Mouse (Mus musculus) forelimb bud, embryonic 11.5 days (tissue): Measurements from ENCODE around the gene Gtf2f1.
A peak's percentile ranks its signal among the peaks of the same experiment; 100 is the strongest.

Source experiments
- DNase-seq: peaks from one replicate; pipeline ENCODE4 v3.0.0-alpha.2; 2012; ENCODE audit warnings: low read depth, low spot score

Gtf2f1 gene

DNA sequence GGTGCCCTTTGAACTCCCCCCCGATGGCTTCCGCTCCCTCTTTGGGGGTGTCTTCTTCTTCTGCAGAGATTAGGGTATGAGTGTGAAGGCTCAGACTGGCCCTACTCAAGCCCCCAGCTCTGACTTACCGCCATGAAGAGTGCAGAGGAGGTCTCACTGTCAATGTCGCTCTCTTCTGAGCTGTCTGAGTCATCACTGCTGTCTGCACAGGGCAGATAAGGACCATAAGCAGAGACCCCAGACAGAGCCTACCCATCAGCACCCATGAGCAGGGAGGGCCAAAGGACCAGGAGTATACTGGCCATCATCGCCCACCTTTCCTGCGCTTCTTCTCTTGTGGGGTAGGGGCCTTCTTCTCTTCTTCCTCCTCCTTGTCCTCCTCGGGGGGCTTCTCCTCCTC lies 7.1 kb downstream of the Gtf2f1 start:
- DNase-seq: no peak

DNA sequence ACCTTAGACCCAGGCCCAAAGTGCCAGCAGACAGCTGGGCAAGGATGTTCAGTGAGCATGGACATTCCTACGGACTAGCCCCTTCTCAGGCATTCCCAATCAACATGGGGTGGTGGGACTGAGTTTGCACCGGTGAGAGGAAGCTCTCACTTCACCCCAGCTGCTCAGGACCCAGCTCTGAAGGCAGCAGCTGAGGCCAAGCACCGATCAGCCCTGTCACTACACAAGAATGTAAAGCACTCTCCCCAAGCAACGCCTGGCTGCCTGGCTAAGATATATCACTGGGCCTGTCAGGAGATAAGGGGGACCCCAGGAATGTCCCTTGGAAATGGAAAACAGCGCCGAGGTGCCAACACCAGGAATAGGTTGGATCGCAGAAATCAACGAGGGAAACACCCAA lies 9.9 kb downstream of the Gtf2f1 start:
- DNase-seq: no peak

DNA sequence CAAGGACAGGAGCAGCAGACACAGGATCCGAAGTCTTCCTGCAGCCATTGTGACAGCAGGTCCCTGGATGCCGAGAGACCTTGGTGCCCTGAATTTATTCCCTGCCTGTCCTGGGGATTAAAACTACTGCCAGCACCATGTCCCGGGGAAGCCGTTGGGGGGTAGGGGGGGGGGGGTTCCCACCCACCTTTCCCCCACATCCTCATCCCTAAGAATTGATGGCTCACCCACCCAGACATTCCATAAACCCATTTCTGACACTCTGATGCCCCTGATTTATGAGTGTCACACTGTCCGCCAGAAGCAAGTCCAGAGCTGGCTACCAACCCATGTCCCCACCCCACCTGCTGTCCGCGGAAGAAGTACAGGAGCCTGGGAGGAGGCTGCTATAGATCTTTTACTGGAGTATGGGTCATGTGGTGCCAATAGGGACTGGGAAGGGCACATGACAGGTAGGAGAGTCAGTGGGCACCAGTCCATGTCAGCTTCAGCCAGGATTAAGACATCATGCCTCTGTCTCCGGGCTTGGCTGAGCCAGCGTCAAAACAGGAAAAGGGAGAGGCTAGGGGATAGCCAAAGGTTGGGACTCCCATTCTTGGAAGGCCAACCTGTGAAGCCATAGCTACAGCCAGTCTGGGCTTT lies 11.0 kb downstream of the Gtf2f1 start, which contains the start of gene Pspn:
Gene Pspn, minus strand, starts transcription at position 51 of the 642 bp plus-strand sequence.
- no peak for DNase-seq

DNA sequence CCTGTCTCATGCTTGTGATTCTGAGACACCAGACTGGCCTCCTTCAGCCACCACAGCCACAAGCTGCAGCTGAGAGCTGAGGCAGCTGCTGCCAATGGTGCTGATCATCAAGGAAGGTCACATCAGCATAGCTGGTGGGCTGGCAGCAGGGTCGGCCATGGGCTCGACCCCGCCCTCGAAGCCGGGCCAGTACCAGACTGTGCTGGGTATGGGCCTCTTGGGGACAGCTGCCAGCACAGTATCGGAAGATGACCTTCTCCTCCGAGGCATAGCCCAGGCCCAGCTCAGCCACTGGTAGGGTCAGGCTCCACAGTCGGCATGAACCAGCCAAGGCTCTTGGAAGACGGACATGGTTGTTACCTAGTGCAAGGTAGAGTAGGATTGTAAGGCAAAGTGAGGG lies 11.7 kb downstream of the Gtf2f1 start:
- DNase-seq: no peak

DNA sequence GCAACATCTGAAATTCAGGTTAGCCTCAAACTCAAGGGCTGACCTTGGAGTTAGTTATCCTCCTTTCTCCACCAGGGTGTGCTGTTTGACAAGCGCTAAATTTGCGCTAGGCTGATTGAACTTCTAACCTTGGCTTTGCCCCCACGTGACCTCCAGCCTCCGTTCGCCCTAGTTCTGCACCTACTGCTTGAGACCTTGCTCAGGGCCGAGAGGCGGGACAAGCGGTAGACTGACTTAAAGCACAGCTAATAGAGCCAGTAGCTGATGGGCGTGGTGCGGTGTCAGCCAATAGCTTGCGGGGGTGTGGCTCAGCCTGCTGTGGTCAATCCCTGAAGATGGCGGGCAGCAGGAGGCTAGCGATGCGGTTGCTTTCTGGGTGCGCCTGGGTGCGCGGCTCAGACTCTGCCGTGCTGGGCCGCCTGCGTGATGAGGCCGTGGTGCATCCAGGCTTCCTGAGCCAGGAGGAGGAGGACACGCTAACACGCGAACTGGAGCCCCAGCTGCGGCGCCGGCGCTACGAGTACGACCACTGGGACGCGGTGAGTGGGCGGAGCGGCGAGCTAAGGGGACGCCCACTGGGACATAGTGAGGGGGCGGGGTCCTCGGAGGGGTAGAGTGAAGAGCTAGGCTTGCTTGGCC lies 13.9 kb downstream of the Gtf2f1 start, which contains the start of gene Alkbh7:
Gene Alkbh7, plus strand, starts transcription at position 311 of the 639 bp plus-strand sequence.
- DNase-seq: peak; percentile 97

DNA sequence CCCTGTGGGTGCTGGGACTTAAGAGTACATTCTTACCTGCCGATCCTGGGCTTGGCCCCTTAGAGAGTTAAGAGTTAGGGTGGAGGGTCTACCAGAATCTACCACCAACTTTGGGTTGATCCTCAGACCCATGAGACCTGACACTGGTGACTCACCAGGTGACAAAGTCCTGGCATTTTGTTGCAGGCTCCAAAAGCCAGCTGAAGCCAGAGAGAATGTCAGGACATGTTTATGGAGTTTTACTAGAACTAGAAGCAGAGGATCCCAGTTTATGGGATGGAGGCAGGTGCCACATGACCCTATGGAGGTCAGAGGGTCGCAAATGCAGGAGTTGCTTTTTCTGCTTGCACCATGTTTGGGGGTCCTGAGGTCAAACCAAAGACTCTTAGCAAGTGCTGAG lies 14.6 kb downstream of the Gtf2f1 start:
- no peak for DNase-seq

DNA sequence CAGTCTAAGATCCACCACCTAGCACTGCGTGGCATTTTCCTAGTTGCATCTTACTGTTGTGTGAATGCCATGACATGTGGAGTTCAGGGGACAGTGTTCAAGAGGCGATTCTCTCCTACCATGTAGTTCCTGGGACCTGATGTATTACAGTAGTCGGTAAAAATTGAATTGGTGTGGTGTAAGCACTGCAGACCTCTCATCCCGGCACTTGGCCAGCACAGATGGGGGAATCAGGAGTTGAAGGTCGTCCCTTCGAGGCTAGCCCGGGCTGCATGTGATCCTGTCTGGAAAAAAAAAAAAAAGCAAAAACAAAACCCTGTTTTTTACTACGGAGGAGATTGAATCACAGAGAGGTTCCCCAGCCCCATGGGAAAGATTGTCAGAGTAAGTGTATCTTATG lies 16.0 kb downstream of the Gtf2f1 start:
- DNase-seq: no peak

DNA sequence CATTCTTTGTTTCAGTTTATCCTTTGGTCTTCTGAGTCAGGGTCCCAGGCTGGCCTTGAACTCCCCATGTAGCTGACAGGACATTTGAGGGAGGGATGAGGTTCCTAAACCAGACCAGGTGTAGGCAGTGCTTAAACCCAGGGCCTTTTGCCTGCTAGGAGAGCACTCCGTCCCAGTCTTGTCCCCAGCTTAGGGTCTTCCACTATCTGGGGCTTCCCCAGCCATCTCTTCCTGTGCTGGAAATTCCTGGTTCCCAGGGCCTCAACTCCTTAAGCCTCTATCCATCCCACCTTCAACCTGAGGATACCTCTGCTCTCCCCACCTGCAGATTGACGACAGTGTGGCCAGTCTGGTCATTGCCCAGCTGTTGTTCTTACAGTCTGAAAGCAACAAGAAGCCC lies 20.1 kb downstream of the Gtf2f1 start:
- DNase-seq: no peak

DNA sequence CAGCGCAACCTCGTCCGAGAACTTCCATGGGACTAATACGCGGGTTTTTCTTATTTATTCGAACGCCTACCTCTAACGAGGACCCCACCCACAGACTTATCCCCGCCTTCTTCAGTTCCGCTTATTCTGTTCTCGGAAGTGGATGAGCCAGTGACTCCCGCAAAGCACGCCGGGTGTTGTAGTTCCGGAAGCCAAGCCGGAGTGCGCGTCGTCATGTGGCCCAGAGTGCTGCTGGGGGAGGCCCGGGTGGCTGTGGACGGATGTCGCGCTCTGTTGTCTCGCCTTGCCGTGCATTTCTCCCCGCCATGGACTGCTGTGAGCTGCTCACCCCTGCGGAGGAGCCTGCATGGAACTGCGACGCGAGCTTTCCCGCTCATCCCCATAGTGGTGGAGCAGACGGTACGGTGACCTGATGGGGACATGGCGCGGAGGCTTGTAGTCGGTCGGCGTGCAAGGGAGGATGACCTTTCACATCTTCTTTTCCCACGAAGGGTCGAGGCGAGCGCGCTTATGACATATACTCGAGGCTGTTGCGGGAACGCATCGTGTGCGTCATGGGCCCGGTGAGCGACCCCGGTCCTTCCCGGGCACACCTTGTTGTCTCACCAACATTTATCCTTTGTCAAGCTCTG lies 20.9 kb downstream of the Gtf2f1 start, which contains the start of gene Clpp:
Gene Clpp, plus strand, starts transcription at position 191 of the 632 bp plus-strand sequence.
- DNase-seq: peak; percentile 93

DNA sequence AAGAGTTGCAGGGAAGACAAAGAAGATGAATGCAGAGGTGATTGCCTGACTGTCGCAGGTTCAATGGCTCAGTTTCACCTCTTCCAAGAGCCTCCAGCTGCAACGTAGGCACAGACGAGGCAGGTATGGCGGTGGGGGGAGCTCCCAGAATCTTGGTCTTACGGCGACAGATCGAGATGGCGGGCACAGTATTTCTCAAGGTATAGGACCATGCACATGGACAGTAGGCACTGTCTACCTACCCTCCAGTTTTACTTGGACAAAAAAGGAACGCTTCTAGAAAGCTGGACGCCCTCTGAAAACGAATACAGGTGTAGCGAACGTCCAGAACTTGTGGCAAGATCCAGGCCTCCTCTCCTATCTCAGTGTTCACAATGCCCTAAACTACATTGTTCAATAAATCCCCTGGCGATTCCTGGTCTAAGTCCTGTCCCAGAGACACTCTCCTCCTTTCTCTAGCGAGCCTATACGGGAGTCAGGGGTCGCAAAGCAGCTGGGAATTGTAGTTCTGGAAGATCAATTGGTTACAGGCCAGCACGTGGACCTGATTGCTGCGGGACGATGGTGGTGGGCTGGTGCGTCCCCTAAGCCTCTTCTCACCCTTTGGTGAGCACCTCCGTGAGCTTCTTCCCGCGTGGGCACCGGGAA lies 21.5 kb downstream of the Gtf2f1 start:
- DNase-seq: peak; percentile 86

DNA sequence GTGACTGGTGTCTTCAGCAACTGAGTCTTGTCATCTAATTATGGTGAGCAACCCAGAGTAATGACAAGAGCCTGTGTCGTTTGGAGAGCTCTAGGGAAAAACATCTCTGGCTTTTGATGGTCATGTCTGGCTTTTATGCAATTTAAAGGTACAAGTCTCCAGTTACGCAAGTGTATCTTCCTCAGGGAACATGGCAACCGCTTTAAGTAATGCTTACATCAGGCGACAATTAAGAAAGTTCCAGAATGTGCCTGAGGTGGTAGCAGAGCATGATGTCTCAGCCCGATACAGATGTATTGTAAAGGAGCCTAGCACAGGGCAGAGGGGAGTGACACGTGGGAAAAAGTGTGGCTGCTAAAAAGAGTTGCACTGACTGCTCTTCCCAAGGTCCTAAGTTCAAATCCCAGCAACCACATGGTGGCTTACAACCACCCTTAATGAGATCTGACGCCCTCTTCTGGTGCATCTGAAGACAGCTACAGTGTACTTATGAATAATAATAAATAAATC lies 22.1 kb downstream of the Gtf2f1 start:
- DNase-seq: no peak

DNA sequence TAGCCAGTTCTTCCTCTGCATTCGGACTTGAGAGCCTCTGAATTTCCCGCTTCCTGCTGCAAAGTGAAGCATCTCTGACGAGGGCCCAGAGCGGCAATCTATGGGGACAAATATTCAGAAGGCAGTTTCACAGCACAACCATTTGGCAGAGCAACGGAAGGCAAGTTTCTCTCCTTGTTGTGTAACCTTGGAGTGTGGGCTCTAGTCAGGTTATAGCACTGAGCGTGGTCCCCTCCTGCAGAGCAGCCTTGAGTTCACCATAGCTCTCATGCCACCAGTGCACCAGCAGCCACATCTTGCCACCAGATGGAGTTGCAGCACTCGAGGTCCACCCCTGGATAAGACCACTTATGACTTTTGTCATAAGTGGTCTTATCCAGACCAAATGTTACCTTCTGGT lies 22.6 kb downstream of the Gtf2f1 start:
- DNase-seq: no peak

DNA sequence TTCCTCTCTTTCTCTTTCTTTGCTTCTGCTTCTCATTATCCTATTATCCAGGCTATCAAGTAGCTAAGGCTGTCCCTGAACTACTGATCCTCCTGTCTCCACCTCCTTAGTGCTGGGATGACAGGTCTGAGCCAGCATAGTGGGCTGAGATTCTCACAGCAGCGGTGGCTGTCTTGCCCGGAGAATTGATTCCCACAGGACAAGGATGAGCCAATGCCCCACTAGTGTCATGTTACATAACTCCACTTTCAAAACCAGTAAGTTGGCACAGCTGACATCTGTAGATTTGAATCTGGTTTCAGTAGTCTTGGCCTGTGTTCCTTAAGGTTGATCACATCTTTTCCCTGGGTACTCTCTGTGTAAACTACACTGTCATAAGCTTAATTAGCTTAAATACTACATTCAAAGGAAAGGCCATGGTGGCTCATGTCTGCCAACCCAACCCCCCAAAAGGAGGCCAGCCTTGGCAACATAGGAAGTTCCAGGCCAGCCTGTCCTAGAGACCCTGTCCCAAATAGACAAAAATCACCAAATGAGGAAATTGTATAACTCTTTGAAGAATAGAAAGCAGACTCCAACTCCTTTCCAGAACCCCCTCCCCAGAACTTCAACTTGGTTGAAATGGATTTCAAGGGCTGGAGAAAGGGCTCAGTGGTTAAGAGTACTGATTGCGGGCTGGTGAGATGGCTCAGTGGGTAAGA lies 24.8 kb downstream of the Gtf2f1 start:
- DNase-seq: no peak

DNA sequence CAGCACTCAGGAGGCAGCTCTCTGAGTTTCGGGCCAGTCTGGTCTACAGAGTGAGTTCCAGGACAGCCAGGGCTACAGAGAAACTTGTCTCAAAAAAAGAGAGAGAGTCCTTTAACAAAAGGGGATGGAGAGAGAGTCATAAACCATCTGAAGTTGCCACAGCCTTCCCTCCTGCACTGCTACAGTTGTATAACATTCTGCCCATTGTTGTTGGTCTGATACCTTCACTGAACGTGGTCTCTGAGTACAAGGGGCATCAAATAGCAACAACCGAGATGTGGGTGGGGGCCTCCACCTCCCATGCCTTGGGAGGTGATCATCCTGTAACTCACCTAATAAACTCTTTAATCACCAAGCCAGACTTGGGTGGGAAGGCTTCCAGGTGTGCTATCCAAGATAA lies 25.4 kb downstream of the Gtf2f1 start:
- no peak for DNase-seq

DNA sequence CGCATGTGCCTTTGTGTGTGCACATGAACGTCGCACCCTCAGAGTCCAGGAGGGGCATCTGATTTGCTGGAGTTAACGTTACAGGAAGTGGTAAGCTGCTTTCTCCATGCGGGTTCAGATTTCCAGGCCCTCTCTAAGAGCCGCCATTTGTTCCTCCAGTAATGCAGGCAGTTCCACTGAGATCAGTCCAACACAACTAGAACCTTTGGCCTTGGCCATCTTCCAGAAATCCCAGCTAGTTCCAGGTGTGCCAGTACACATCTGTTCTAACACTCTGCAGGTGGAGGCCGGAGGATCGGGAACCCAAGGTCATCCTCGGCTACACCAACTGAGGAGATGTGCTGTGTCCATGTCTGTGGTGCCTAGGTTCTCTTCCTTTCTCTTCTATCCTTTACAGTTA lies 26.2 kb downstream of the Gtf2f1 start:
- DNase-seq: no peak

DNA sequence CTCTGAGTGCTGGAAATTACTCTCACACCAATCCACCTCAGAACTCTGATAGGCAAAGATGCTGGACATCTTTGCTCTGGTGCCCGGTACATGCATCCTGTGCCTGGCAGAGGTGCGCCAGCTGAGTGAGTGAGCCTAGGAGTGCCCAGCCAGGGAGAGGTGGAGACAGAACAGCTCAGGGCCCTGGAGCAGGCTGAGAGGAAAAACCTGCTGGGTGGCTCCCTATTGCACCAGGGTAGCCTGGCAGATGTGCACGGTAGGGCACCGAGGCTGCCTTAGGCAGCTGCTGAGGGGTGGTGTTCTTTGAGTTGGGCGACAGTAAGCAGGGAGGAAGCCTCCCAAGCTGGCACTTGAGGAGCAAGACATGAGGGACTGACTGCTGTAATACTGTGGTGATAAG lies 29.1 kb downstream of the Gtf2f1 start, which contains the start of gene Acer1:
Gene Acer1, minus strand, starts transcription at position 114 of the 400 bp plus-strand sequence.
- no peak for DNase-seq

DNA sequence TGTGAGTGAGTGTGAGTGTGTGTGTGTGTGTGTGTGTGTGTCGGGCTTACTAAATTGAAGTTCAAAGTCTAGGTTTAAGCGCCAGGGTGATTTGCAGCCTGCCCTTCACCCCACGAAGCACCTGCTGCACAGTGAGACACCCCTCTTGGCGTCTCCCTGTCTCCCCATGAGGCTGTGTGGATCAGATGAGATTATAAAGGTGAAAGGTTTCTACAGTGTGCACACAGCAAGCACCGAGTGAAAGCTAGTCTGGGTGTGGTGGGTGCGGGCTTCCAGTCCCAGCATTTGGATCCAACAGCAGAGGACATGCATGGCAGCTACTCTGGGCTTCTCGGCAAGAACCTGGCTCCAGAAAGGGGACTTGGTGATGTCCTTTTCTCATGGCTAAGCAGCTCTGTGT lies 30.0 kb downstream of the Gtf2f1 start:
- no peak for DNase-seq

DNA sequence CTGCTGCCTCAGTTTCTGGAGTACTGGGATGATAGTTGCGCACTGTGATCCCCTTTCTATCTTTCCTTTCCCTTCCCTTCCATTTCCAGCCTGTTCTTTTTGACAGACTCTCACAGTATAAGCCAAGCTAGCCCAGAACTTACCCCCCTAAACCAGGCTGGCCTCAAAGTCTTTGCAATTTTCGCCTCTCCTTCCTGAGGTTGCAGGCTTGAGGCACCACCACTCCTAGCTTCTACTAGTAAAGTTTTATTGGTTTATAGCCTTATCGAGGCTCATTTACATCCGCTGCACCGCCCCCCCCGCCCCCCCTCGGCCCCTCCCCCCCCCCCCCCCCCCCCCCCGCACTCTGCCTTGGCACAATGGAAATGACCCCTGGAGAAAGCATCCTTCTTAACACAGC lies 31.6 kb downstream of the Gtf2f1 start:
- DNase-seq: no peak

DNA sequence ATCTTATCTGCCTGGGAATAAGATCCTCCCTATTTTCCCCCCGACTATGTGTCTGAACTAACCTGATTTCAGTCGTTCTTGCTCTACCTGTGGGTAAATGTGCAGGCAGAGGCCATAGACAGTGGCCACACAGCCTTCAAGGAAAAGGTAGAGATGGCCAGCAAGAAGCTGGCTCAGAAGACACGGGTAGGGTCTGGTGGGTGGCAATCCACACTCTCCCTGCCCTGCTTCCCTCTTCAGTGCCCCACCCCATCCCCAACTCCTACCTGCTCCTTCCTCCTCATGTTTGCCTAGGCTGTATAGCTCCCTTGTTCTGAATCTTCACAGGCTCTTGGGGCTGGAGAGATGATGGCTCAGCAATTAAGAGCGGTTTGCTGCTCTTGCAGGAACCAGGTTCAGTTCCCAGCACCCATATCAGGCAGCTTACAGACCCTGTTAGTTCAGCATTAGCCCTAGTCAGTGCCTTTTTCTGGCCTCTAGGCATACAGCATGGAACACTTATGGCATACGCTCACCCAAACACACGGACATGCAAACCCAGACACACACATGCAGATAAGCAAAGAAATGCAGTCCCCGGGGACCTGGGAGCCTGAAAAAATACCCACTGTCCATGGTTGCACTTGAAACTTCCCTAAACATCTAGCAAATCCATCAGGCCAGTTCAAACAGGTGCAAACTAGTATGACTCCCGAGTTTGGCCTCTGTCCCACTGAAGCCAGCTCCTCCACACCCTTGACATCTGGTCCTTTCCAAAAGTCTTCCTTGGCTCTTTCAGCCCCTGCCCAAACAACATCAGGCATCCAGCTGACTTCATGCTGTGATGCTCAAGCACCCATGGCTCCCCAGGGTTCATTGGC lies 34.3 kb downstream of the Gtf2f1 start:
- DNase-seq: no peak

DNA sequence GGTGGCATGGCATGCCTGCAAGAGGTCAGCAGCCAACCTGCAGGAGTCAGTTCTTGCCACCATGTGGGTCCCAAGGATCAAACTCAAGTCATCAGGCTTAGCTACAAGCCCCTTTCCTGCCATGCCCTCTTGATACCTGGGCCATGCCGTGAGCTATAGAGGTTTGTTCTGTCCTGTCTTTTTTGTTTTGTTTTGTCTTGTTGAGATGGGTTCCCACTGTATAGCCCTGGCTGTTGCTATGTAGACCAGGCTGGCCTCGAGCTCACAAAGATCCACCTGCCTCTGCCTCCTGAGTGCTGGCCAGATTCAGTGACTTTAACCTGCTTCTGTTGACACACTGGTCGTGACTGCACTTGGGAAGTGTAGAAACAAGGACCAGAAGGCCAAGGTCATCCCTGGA lies 35.7 kb downstream of the Gtf2f1 start:
- no peak for DNase-seq
